Mouse (Mus musculus): ENCODE measurements at regions not wholly inside any gene's neighbourhood (a gene's known extent, or its start where the extent isn't known, plus 50 kb on each side); places are given as distances from the start of the nearest gene placed in this dataset.

DNA sequence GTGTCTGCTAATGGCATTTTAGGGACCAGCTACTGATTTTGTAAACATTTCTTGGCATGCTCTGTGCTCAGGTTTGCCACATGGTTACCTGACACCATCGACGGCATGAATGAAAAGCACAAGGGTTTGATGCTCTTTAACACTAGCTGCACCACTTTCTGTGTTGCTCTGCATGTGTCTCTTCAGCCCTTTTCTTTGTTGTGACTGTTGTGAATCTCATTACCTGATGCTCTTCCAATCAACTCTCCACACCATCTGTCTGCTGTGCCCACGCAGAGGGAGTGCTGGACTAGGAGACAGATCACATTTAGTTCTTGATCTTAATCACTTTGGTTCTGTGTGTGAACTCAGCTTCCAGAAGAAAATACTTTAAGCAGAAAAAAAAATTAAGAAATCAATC is 496.6 kb downstream of the Dok5 start:
- DNase-seq (ENCODE audit: low spot score in 2 of 2) = peak in 1 of 2 experiments; percentile 5

DNA sequence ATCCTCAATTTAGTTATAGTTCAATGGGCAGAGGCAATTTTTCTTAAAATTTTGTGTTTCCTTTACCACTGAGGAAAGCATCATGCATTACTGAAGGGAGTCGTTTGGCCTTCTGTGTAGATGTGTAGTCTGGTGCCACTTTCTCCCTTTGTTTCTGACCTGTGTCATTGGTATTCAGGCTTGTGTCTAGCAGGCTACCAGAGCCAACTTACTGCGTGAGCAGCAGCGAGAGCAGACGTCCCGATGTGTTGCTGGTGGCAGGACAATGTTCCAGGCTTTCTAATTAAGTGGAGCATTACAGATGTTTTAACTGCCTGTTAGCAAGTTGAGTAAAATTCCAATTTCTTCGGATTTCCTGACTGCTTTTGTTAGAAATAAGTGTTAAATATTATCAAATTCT is 482.2 kb downstream of the Dok5 start:
- no peak for DNase-seq (ENCODE audit: low spot score in 2 of 2)

DNA sequence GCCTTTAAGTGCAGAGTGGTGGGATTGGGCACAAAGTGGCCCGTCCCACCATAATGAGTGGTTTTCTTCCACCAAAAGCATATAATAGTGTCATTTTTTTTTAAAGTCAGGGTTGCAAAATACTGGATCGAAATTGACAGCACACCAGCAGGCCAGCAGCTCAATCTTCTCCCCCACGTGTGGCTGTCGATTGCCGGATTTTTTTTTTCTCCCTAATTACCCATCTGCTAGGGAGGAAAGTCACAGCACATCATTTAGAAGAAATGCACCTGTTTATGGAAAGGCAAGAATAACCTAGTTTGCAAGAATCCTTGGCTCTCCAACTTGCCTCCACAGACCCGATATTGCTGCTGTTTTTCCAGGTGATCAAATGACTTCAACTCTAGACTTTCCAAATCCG is 464.9 kb downstream of the Dok5 start:
- DNase-seq (ENCODE audit: low spot score in 2 of 2) = no peak

DNA sequence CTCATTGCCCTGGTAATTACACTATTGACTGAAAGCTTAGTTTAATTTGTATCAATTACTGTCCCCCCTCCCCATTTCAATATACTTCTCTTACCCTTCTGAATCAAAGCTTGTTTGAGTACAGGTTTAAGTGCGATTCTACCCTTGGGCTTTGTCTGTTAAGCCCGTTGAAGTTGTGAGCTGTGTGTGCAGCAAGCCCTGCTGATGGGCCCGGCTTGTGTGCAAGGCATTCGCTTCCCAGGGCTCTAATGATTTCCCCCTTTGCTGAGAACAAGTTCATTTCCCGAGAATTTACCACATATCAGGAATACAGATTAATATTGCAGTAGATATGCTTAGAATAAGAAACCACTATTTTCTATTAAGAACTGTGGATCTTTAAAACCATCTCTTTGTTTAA is 460.6 kb downstream of the Dok5 start:
- no peak for DNase-seq (ENCODE audit: low spot score in 2 of 2)
